Mouse (Mus musculus) spleen, postnatal 4 days (tissue): Measurements from ENCODE around the gene Ranbp3l.
"Not testable (repeated sequence)": the region's sequence is repeated elsewhere in the genome, so short reads cannot be mapped to it uniquely, and the experiment has no call there.

ENCODE experiments used
- DNase-seq, 2 experiments: peaks; one replicate each; pipeline ENCODE4 v3.0.0; 2022; ENCODE audit warnings: low spot score in 2 of 2

Gene Ranbp3l

DNA sequence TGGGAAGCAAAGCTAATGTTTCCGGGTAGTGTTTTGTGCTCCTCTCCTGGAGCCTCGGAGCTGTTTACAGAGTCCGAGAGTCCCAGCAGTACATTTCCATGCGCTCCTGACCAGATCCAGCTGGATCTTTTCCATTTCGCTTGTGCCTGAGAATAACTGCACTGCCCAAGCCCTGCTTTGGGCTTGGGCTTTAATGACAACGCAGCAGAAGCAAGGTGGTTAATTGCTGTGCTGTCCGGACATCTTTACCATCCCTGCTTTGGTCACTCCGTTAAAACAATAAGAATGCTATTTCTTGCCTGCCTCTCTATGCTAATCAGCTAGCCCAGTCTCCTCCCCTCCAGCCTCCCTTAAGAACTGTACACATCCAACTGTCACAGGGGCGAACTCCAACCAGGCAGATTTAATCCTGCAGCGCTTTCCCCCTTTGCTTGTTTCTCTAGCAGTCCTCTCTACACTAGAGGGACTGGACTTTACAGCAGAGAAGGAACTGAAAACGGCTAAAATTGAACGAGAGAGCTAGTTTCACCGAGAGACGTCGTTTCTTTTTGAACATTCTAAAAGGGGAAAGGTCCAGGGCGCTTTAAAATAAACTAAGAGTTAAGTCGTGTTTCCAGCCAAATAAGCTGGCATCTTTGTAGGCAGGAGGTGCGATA, at the start of gene Ranbp3l:
Gene Ranbp3l (plus strand): TSS at position 377 of the 656 bp plus-strand sequence.
- no peak for DNase-seq

DNA sequence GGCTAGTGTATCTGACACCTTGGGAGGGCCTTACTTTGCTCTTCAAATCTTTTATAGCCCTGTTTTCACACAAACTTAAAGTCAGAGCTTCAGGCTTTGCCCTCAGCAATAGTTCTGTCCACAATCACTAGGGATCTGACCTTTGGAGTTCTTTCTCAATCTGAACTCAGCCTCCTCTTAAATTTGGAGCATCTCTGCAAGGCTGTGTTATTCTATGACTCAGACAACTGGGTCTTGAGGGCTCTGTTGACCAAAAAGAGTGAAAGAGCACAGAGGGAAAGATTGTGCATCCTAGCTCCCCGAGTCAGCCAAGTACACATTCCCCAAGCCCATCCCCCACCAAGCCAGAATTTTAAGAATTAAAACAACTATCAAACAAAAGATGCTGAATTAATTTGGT, 37.7 kb upstream of the Ranbp3l start:
- no peak for DNase-seq

DNA sequence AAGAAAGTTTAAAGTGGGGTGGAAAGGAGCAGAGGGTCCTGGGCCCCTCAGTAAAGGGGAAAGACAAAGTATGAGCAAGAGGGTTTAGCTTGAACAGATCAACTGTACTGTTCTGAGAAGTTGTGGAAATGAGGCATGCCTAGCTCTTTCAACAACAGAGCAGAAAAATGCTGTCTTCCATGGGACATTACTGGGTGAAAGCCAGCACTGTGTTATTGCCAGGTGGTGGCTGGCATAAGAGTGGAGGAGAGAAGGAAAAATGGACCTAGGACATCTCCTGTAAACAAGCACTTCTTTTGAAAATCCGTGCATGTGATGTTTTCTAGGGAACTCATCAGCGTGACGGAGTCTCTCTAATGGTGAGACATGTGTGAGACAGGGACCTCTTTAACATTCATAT, 30.8 kb upstream of the Ranbp3l start:
- DNase-seq = no peak

DNA sequence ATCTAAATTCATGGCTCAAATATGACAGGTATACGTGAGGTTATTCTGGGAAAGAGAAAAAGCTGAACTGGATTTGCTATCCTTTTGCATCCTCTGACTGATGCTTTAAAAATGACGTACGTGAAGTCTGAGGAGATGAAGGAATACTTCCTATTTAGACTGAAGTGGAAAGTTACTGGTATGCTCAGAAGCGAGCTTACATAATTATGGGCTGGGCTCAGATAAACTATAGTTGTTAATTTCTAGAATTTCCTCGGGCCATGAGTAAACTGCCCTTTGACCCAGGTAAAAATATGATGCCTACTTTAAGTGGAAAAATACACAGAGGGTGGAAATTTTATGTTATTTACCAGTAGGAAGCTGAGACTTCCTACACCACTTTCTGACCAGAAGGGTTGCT, 26.9 kb upstream of the Ranbp3l start:
- no peak for DNase-seq

DNA sequence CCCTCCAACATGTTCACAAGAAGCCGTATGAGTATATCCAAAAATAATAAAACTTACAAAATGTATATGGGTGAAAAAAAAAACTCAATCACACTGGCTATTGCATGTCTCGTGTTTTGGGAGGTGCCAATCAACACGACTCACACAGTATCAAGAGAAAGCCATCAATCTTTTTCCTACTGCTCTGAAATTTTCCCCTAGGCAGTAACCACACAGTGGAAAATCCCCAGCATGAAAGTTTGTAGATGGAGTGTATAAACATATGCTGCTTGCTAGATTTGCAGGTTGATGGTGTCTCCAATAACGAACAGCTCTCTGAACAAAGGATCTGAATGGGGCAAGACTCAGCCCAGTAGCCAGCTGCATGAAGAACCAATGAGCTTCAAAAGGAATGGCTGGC, 16.9 kb upstream of the Ranbp3l start:
- DNase-seq = no peak

DNA sequence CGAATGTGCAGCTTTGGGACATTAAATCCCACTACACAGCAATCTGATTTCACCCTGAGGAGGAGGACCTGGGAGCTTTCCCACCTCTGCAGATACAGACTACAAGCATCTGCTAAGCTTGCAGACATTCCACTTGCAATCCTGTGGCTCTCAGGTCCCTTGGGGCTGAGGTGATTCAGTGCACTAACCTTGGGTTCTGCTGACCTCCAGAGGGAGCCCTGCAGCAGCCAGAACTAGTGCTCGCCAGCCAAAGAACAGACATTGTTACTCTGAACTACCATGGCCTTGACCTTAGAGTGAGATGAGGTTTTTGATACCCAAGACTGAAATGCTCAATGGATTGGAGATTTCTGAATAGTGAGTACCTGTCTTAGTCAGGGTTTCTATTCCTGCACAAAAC, 4.4 kb upstream of the Ranbp3l start:
- DNase-seq = no peak

DNA sequence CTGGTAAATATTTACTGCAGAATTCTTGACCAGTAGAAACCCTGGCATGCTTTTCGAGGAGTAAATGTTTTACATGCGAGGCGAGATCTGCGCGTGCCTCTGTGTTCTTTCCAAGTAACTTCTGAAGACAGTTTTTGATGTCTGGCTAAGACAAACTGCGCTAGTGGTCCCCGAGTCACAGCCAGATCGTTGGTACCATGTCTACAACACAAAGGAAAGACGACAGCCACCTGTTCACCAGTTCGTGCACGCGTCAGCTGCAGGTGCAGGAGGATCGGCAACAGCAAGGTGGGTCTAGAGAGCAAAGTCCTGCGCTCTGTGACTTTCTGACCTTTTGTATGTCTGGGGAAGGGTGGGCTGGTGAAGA, 463 bp downstream of the Ranbp3l start:
- DNase-seq = no peak

DNA sequence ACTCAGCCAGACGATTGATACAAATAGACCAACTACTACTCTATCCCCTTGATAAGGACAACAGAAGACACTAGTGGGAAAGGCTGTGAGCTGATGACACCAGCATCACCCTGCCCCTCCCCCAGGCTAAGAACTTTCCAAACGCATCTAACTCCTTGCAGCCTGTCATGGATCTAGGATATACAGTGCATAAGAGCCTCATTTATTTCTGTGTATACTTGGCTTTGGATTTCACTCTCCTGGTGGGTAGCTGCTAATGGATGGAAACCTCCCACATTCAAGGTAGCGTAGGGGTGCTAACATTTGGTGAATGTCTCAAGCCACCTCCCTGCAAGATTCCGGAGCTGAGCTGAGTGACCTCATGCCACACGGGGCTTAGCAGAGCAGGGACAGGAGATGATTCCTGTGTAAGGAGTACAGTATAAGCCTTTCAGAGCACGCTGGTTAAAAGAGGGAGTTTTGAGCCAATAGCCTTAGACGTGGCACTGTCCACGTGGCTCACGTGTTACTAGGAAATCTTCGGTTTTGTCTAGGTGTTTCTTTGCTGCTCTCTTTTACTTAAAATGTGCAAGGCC, 1.4 kb downstream of the Ranbp3l start:
- DNase-seq = no peak

DNA sequence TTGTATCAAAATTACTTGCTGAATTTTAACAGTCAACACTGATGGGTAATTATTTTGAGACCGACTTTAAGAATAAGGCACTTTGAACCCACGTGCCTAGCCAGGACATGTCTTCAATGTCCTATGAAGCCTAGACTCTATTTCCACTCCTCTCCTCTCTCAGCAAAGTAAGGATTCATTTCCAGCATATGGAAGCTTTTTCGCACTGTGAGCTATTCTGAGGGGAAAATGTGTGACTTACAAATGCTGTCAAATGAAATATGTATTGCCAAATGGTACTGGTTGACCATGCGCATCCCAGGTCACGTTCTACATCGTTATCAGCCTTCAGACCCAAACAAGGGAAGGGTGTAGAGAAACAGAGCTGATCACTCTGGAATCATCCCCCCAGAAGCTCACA, 23.5 kb downstream of the Ranbp3l start:
- no peak for DNase-seq

DNA sequence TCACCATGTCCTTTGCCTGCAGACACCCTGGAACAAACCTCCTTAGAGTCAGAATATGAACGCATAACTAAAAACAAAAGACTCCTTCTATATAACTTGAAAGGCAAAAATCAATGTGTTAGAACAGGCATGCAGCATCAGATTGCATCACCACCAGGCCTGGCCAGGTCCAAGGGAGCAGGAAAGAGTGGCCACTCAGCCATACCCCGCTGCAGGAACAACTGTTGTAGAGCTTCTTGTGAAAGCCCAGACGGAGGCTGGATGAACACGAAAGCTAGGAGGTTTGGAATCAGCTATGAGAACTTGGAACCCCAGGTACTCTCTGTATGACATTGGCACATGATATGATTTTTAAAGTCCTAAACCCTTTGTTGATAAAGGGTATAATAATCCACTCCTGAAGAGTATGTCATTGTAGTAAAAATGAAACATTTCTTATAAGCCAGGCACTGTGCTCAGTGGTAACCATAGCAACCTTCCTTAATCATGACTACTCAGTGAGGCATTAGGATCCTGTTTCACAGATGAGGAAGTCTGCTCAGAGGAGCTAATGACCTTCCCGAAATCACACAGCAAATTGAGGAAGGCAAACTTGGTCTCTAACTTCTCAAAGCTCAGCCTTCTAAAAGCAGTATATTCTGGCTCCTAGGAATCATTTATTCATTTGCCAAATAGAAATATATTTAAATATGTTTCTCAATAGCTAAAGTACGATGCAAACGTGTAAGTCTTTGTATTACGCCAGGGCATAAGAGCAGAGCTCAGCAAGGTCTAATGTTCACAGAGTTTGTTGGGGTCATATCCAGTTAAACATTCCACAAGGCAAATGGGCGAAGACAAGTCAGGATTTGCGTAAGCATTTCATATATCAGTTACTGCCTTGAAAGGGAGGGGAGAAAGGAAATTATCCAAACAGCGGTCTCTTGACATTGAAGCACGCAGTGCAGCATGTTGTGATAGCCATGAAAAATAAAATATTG, 24.4 kb downstream of the Ranbp3l start:
- no peak for DNase-seq

DNA sequence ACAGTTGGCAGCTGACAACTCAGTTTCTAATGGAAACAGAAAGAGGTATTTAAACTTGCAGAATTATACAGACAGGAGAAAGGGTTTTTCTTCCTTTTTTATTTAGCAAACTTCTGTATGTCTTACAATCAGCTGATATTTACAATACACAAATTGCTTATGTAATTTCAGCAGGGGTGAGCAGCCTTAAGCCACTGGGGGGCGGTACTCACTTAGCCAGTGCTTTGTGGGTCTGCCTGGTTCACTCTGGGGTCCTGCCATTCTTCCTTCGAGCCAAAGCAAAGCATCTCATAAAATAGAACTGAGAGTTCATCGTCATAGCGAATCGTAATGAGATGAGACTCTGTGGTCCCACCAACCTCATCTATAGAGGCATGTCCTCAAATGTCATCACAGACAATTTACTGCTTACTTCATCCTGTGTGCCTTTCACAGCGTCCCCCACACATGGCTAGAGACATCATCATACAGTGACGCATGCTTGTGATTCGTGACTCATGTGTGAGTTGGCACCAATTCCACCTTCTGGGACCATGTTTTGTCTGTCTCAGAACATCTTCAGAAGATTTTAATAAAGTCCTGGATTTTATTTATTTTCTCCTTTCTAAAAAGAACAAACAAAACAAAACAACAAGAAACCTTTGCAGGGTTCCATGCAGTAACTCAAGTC, 27.0 kb downstream of the Ranbp3l start:
- no peak for DNase-seq

DNA sequence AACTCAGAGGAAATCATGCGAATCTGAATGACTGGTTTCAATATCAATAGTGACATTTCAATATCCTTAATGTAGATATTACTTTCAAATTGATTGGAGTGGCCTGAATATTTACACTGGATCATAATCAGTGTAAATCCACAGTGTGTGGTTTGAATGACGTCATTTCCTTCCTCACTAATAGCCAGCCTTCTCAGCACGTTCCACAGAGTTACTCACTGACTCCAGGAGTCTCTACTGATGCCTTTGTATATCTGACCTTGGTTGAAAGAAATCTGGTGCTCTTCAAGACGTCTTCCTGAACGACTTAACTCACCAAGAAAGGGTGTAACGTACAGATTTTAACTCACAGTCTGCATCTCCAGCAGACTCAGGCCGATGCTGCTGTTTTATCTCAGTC, 27.7 kb downstream of the Ranbp3l start:
- no peak for DNase-seq

DNA sequence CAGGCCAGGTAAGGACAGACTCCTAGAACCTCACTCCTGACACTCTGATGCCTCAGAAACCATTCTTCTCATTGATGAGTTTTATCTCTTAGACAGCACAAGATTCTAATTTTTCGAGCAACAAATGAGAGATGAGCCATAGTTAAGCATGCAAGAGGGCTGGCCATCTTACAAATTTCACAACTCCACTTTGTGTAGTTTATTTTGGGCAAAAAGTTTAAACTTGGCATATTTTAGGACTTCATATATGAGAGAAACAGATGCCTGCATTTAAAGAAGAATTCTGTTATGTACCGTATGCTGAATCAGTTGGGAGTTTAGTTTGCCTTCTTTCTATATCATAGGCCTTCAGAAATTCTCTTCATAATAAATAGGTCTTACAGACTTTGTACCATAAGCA, 35.0 kb downstream of the Ranbp3l start:
- no peak for DNase-seq

DNA sequence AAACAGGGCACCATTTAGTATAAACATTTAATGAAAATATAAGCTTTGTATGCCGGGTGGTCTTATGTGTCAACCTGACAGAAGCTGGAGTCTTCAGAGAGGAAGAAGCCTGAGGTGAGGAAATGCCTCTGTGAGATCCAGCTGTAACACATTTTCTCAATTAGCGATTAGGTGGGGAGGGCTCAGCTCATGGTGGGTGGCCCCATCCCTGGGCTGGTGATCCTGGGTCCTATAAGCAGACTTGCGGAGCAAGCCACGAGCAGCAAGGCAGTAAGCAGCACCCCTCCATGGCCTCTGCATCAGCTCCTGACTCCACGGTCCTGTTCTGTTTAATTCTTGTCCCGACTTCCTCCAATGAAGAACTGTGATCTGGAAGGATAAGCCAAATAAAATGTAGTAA, 41.4 kb downstream of the Ranbp3l start:
- no peak for DNase-seq

DNA sequence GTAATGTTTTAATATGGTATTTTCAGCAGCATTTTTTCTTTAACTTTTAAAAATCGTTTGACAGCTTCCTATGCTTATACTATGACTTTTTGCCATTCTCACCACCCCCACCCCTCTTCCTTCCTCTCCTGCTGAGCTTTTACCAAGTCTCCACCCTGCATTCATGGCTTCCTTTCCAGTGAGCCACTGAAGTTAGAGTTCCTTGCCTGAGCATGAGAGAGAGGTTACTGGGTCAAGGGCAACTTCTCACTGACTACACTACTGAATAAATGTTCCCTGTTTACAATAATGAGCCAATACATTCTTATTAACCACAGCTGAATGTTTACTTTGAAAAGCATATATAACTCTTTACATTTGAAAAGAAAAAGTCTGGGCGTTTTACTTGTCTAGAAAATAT, 46.8 kb downstream of the Ranbp3l start:
- no peak for DNase-seq

DNA sequence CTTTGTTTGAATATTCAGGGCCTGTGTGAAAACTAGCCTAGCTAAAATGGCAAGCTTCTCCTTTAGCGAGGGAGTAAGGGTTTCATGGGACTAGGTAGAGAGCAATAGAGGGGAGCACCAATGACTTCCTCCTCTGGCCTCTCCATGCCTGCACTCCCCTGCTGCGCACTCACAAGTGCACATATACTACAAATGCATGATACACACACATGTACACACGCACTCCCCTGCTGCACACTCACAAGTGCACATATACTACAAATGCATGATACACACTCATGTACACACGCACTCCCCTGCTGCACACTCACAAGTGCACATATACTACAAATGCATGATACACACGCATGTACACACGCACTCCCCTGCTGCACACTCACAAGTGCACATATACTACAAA, 47.7 kb downstream of the Ranbp3l start:
- not testable (repeated sequence) for DNase-seq

DNA sequence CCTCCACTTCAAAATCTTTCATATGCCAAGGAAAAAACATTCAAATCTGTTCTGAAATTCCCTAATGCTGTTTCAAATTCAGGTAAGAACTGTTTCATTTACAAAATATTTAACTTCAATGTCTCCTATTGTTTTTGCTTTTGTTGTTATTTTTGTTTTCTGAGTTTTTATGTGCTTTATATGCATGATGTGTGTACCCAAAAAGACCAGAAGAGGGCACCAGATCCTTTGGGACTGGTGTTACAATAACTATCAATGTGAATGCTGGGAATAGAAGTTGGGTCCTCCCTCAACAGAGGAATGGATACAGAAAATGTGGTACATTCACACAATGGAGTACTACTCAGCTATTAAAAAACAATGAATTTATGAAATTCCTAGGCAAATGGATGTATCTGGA, 88.0 kb downstream of the Ranbp3l start:
- DNase-seq = no peak

DNA sequence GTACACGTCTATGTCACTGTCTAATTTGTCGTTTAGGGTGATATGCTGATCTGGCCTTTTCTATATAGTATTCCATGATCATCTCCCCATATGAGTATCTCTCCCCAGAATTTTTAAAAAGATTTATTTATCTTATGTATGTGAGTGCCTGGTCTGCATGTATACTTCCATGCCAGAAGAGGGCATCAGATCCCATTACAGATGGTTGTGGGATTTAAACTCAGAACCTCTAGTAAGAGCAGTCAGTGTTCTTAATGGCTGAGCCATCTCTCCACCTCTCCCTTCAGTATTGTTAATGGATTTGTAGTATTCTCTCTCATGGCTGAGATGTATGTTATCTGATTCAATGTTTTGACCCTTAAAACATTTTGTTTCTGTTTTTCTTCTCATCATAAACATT, 92.1 kb downstream of the Ranbp3l start:
- DNase-seq = no peak

DNA sequence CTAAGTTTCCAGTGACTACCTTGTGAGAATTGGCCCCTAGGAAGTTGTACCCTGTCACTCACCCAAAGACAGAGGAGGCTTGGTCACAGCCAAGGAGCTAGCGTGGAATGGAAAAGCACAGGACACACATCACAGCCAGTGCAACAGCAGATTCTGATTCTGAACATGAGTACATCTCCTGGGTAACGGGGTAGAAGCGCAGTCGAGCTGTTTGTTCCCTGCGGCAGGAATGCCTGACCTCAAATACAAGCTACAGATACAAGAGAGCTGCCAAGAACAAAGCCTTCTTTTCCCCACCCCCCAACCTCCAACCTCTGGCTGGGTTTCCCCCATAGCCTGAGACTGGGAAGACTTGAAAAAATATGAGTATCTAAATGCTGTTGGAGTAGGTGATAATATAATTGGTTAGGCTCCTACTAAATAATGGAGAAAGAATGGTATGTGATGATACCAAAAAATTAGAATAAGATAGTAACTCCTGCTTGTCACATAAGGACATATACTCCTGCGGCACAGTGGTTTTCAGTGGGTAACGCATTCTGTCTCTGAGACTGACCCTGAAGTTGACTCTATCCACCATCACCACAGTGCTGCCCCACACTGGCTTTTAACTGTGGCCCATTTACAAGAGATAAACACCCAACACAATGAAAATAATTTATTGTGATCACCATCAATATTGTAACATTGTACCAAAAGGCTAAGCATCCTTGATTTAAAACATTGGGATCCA, 93.6 kb downstream of the Ranbp3l start:
- DNase-seq = no peak

DNA sequence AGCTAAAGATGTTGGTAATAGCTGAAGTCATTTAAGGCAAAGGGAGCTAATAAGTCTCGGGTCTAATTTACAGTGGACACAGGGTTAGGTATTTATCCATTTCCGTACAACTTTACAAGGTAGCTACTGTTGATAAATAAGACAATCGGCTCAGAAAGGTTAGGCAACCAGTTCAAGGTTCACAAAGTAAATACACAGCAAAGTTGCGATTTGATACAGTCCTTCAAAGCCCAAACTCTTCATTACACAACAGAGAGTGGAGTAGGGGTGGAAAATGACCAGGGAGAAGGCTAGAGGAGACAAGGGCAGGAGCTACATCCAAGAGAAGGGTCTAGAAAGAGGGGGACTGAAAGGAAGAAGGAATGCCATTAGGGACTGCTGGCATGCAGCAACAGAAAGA, 101.1 kb downstream of the Ranbp3l start:
- no peak for DNase-seq

DNA sequence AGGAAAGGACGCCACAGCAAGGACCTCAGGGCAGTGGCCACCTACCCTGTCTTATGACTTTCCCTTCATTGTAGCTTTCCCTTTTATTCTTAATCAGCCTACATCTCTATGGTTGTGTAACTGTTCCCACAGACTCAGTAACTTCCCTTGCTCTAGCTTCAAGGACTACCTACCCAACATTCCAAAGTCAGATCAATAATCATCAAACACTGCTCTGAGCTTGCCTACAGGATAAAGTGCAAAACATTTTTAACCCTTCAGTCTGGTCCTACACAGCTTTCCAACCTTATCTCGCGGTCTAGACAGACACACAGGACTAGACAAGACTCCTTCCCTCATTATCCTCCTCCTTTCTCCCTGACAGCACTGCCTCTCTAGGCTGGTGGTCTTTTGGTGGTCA, 102.6 kb downstream of the Ranbp3l start:
- no peak for DNase-seq
